8 mouse cellular contexts compared by ENCODE assay signal in the genomic region with DNA sequence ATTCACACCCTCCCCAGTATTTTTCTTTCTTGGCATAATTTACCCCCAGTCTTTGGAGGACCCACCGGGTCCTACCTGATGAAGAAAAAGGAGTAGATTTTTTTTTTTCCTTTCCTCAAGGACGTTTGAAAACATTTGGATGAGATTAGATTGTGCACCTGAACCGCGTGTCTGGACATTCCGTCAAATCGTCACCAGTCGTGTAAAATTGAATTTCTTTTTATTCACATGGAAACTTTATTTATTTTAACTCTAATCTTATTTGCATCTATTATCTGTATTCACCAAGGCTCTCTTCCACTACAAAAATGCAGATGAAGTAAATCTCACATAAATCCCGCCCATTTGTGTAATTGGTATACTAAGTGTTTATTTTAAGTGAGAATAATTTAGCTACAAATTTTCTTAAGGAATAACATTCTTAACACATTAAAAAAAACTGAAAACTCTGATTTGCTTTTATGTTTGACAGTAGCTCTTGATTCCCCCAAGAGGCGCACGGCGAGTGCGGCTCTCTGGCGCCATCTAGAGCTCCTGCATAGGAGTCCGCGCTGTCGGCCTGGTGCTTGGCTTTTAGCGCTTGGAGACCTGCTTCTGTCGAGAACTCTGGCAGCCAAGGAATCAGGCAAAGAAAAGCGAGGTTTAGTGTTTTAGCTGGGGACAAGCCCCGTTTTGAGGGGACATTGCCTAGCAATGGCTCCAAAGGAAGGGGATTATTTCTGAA. TPM values are rescaled to one million over a fixed set of nuclear protein-coding genes. Genes with fewer than 3 reads are reported as not detected.
DNase-seq lines count a peak whose midpoint lies in the region; ATAC-seq and TF ChIP-seq lines count a peak whose summit lies in the region.

No protein-coding gene starts in this region.

- DNase-seq in A20 (ENCODE audit: low read depth, low spot score) = peak; percentile 82
- DNase-seq in heart, embryonic 10.5 days (ENCODE audit: low spot score) = peak; percentile 93
- peak; percentile 80 to 83 for DNase-seq in spleen, postnatal 36 days (ENCODE audit: low spot score in 2 of 2)

- H3K27me3 ChIP-seq in embryonic facial prominence, embryonic 15.5 days = peaks cover 59% of the 10 kb centered on the region
- peaks cover 82% of the 10 kb centered on the region for H3K27me3 ChIP-seq in heart, embryonic 10.5 days (ENCODE audit: insufficient read depth, poor library complexity, severe bottlenecking)
- peaks cover 65% of the 10 kb centered on the region for H3K27me3 ChIP-seq in kidney, embryonic 14.5 days (ENCODE audit: control insufficient read depth, insufficient read depth, low read length)
- H3K27me3 ChIP-seq in limb, embryonic 15.5 days = peaks cover 73% of the 10 kb centered on the region

- no peak for ATAC-seq in embryonic facial prominence, embryonic 15.5 days (ENCODE audit: insufficient number of reproducible peaks, low FRiP score, low TSS enrichment, low read depth)
- ATAC-seq in kidney, embryonic 14.5 days (ENCODE audit: low FRiP score, low TSS enrichment) = peak; percentile 69; the same call in 1 of the 2 replicates
- no peak for ATAC-seq in limb, embryonic 15.5 days (ENCODE audit: insufficient number of reproducible peaks, low FRiP score, low TSS enrichment, low read depth)
- peak; percentile 64; the same call in 1 of the 2 replicates for ATAC-seq in monocyte, adult 5-6 weeks (replicated peaks; ENCODE audit: insufficient number of reproducible peaks, low FRiP score, low TSS enrichment, poor library complexity, severe bottlenecking)

- H3K9ac ChIP-seq in embryonic facial prominence, embryonic 15.5 days = no peak overlapping the region
- H3K9ac ChIP-seq in kidney, embryonic 14.5 days (ENCODE audit: low read depth, low read length) = no peak overlapping the region
- H3K9ac ChIP-seq in limb, embryonic 15.5 days = no peak overlapping the region

- no peak overlapping the region for H3K4me3 ChIP-seq in bone marrow, adult 2 months (replicated peaks; ENCODE audit: control insufficient read depth, low read depth, low read length)
- peak overlapping the region; percentile 21 for H3K4me3 ChIP-seq in embryonic facial prominence, embryonic 15.5 days (replicated peaks)
- peak overlapping the region; percentile 42 for H3K4me3 ChIP-seq in heart, embryonic 10.5 days
- no peak overlapping the region for H3K4me3 ChIP-seq in kidney, embryonic 14.5 days (ENCODE audit: low read length)
- H3K4me3 ChIP-seq in limb, embryonic 15.5 days = peak overlapping the region; percentile 22

- no peaks in the 10 kb centered on the region for H3K9me3 ChIP-seq in embryonic facial prominence, embryonic 15.5 days (replicated peaks)
- H3K9me3 ChIP-seq in heart, embryonic 10.5 days = no peaks in the 10 kb centered on the region
- no peaks in the 10 kb centered on the region for H3K9me3 ChIP-seq in kidney, embryonic 14.5 days (ENCODE audit: control insufficient read depth, low read length)
- no peaks in the 10 kb centered on the region for H3K9me3 ChIP-seq in limb, embryonic 15.5 days

- H3K4me1 ChIP-seq in bone marrow, adult 2 months (ENCODE audit: control insufficient read depth, insufficient read depth, low read length) = no peaks in the 10 kb centered on the region; the same call in 1 of the 2 replicates
- H3K4me1 ChIP-seq in embryonic facial prominence, embryonic 15.5 days = peaks cover 49% of the 10 kb centered on the region
- peaks cover 41% of the 10 kb centered on the region for H3K4me1 ChIP-seq in heart, embryonic 10.5 days
- H3K4me1 ChIP-seq in kidney, embryonic 14.5 days (ENCODE audit: control insufficient read depth, insufficient read depth, low read length) = peaks cover 27% of the 10 kb centered on the region
- H3K4me1 ChIP-seq in limb, embryonic 15.5 days = peaks cover 51% of the 10 kb centered on the region

- H3K27ac ChIP-seq in bone marrow, adult 2 months (ENCODE audit: control insufficient read depth, insufficient read depth, low read depth, low read length, poor library complexity) = no peak overlapping the region
- H3K27ac ChIP-seq in embryonic facial prominence, embryonic 15.5 days (replicated peaks) = 0 out of 2 replicates have a peak overlapping the region, but pooled peaks have one; percentile 4
- H3K27ac ChIP-seq in heart, embryonic 10.5 days = no peak overlapping the region
- H3K27ac ChIP-seq in kidney, embryonic 14.5 days (ENCODE audit: low read depth, low read length) = no peak overlapping the region
- H3K27ac ChIP-seq in limb, embryonic 15.5 days = no peak overlapping the region

- no peaks in the 10 kb centered on the region for H3K36me3 ChIP-seq in embryonic facial prominence, embryonic 15.5 days
- H3K36me3 ChIP-seq in heart, embryonic 10.5 days = no peaks in the 10 kb centered on the region
- no peaks in the 10 kb centered on the region for H3K36me3 ChIP-seq in kidney, embryonic 14.5 days (ENCODE audit: control insufficient read depth, insufficient read depth, low read length)
- H3K36me3 ChIP-seq in limb, embryonic 15.5 days = no peaks in the 10 kb centered on the region

- peak; percentile 91 for TF ChIP-seq CTCF in bone marrow, adult 2 months (IDR thresholded peaks at IDR 0.05; ENCODE audit: control insufficient read depth, insufficient read depth, low read length)

- H3K4me2 ChIP-seq in embryonic facial prominence, embryonic 15.5 days (replicated peaks) = peak overlapping the region; percentile 40
- no peak overlapping the region for H3K4me2 ChIP-seq in kidney, embryonic 14.5 days (replicated peaks; ENCODE audit: low read depth, low read length)
- H3K4me2 ChIP-seq in limb, embryonic 15.5 days = peak overlapping the region; percentile 36

- peak; percentile 19; the same call in 1 of the 2 replicates for TF ChIP-seq POLR2A in bone marrow, adult 2 months (IDR thresholded peaks at IDR 0.05; ENCODE audit: borderline replicate concordance, control insufficient read depth, low read depth, low read length)

- 4% methylated on average over 20 of the region's 20 CpGs for WGBS in bone marrow, adult 2 months
- 3% methylated on average over 20 of the region's 20 CpGs for WGBS in embryonic facial prominence, embryonic 15.5 days
- 2% methylated on average over 20 of the region's 20 CpGs for WGBS in heart, embryonic 10.5 days
- WGBS in kidney, embryonic 14.5 days = 2% methylated on average over 20 of the region's 20 CpGs
- 4% methylated on average over 20 of the region's 20 CpGs for WGBS in limb, embryonic 15.5 days

RNA-seq across cellular contexts. Expression of a gene that starts 6.6 kb away (rescaled TPM):
- polyA plus RNA-seq in bone marrow, adult 2 months (2011; ENCODE audit: insufficient read depth, insufficient read length, low replicate concordance, missing spikeins) = not detected in 2 replicates
- 2.7 and 2.9 TPM in 2 replicates for polyA plus RNA-seq in embryonic facial prominence, embryonic 15.5 days (2015; fragmentation: Nextera tagmentation; extraction: Ambion mirVana)
- not detected in 2 replicates for polyA plus RNA-seq in heart, embryonic 10.5 days (2016; fragmentation: Nextera tagmentation; extraction: Ambion mirVana)
- 0.11 and 0.19 TPM in 2 replicates for polyA plus RNA-seq in kidney, embryonic 14.5 days (2014; fragmentation: Nextera tagmentation; extraction: Ambion mirVana)
- polyA plus RNA-seq in limb, embryonic 15.5 days (2015; fragmentation: Nextera tagmentation; extraction: Ambion mirVana) = 1.7 and 1.9 TPM in 2 replicates
- total RNA-seq in monocyte, adult 5-6 weeks (2017) = not detected in 3 replicates

RNA-seq across cellular contexts. Expression of a gene that starts 34.1 kb away (rescaled TPM):
- polyA plus RNA-seq in bone marrow, adult 2 months (2011; ENCODE audit: insufficient read depth, insufficient read length, low replicate concordance, missing spikeins) = 25.6 and 33.7 TPM in 2 replicates
- 14.1 and 14.7 TPM in 2 replicates for polyA plus RNA-seq in embryonic facial prominence, embryonic 15.5 days (2015; fragmentation: Nextera tagmentation; extraction: Ambion mirVana)
- polyA plus RNA-seq in heart, embryonic 10.5 days (2016; fragmentation: Nextera tagmentation; extraction: Ambion mirVana) = 15.1 and 16.6 TPM in 2 replicates
- polyA plus RNA-seq in kidney, embryonic 14.5 days (2014; fragmentation: Nextera tagmentation; extraction: Ambion mirVana) = 9.8 and 14.5 TPM in 2 replicates
- 13.9 and 14.2 TPM in 2 replicates for polyA plus RNA-seq in limb, embryonic 15.5 days (2015; fragmentation: Nextera tagmentation; extraction: Ambion mirVana)
- 6.3 to 13.4 TPM (median 10.3 TPM) in 3 replicates for total RNA-seq in monocyte, adult 5-6 weeks (2017)

RNA-seq across cellular contexts. Expression of a gene that starts 34.2 kb away (rescaled TPM):
- 15.1 and 23.3 TPM in 2 replicates for polyA plus RNA-seq in bone marrow, adult 2 months (2011; ENCODE audit: insufficient read depth, insufficient read length, low replicate concordance, missing spikeins)
- polyA plus RNA-seq in embryonic facial prominence, embryonic 15.5 days (2015; fragmentation: Nextera tagmentation; extraction: Ambion mirVana) = 23.3 and 26.6 TPM in 2 replicates
- 9.7 and 12.0 TPM in 2 replicates for polyA plus RNA-seq in heart, embryonic 10.5 days (2016; fragmentation: Nextera tagmentation; extraction: Ambion mirVana)
- polyA plus RNA-seq in kidney, embryonic 14.5 days (2014; fragmentation: Nextera tagmentation; extraction: Ambion mirVana) = 24.1 and 31.8 TPM in 2 replicates
- polyA plus RNA-seq in limb, embryonic 15.5 days (2015; fragmentation: Nextera tagmentation; extraction: Ambion mirVana) = 23.0 and 26.8 TPM in 2 replicates
- total RNA-seq in monocyte, adult 5-6 weeks (2017) = 25.7 to 34.2 TPM (median 30.7 TPM) in 3 replicates

RNA-seq across cellular contexts. Expression of a gene that starts 59.6 kb away (rescaled TPM):
- 14.0 and 37.9 TPM in 2 replicates for polyA plus RNA-seq in bone marrow, adult 2 months (2011; ENCODE audit: insufficient read depth, insufficient read length, low replicate concordance, missing spikeins)
- 90.7 and 91.1 TPM in 2 replicates for polyA plus RNA-seq in embryonic facial prominence, embryonic 15.5 days (2015; fragmentation: Nextera tagmentation; extraction: Ambion mirVana)
- polyA plus RNA-seq in heart, embryonic 10.5 days (2016; fragmentation: Nextera tagmentation; extraction: Ambion mirVana) = 73.2 and 80.8 TPM in 2 replicates
- polyA plus RNA-seq in kidney, embryonic 14.5 days (2014; fragmentation: Nextera tagmentation; extraction: Ambion mirVana) = 96.6 and 96.7 TPM in 2 replicates
- polyA plus RNA-seq in limb, embryonic 15.5 days (2015; fragmentation: Nextera tagmentation; extraction: Ambion mirVana) = 94.3 and 97.5 TPM in 2 replicates
- total RNA-seq in monocyte, adult 5-6 weeks (2017) = 50.7 to 73.3 TPM (median 66.3 TPM) in 3 replicates

Comparison
In these comparisons a context has a peak if more than half of its experiments do, and no peak if none do; other contexts are left out.
1. H3K4me3 ChIP-seq: peak in embryonic facial prominence, embryonic 15.5 days (single experiment), heart, embryonic 10.5 days (single experiment) and limb, embryonic 15.5 days (single experiment); none in bone marrow, adult 2 months (single experiment) and kidney, embryonic 14.5 days (single experiment).
2. ATAC-seq: peak in kidney, embryonic 14.5 days (single experiment) and monocyte, adult 5-6 weeks (single experiment); none in embryonic facial prominence, embryonic 15.5 days (single experiment) and limb, embryonic 15.5 days (single experiment).
3. Peak in every context shown above with its lines, with median percentiles within 50 percentile points of each other: DNase-seq.